Mouse (Mus musculus) gastrocnemius, adult 2 months (tissue): ENCODE measurements around the gene Hnrnpk. TPM values are rescaled to one million over a fixed set of nuclear protein-coding genes. Genes with fewer than 3 reads are reported as not detected.
"Not testable (repeated sequence)": the region's sequence is repeated elsewhere in the genome, so short reads cannot be mapped to it uniquely, and the experiment has no call there.

ENCODE experiments used
- DNase-seq: peaks from one replicate; pipeline ENCODE4 v3.0.0; 2022
- H3K27ac ChIP-seq: fragments of 200-600 bp; 2 replicates; pipeline ENCODE4 v1.8.1; 2022; ENCODE audit warnings: mild to moderate bottlenecking
- H3K4me3 ChIP-seq: fragments of 200-600 bp; 2 replicates; pipeline ENCODE4 v1.8.1; 2022; ENCODE audit warnings: mild to moderate bottlenecking, moderate library complexity
- CTCF ChIP-seq: fragments of 200-600 bp; IDR thresholded peaks from 2 replicates; pipeline ENCODE4 v1.8.1; 2022; ENCODE audit warnings: antibody characterized with exemption, mild to moderate bottlenecking, moderate library complexity
- intact Hi-C: fragments of 180-260 bp; cut with DNase I; formaldehyde crosslinking; loops from one replicate; pipeline ENCODE4 v1.15.1; 2025
- total RNA-seq, 2 experiments: library from RNA; stranded (reverse); gene quantifications; 2 replicates each; pipeline ENCODE4 v1.2.3; 2021

Gene Hnrnpk
- total RNA-seq, 2 experiments from 2014 or later = 239 to 294 TPM

DNA sequence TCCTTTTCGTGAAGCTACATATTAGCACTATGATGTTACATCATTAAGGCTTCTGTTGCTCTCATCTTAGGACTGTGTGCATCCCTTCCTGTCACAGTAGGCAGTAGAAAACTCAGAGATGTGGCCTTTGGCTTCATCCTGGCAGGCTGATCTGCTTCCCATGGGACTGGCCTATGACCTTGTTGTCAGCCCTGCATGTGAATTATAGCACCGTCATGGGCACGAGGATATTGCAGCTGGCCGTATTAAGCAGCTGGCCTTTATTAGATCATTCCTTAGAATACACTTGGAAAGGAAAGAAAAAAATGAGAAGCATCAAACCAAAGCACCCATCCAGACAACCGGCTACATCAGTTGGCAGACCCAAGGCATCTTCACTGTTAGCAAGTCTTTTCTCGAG, 12.2 kb upstream of the Hnrnpk start:
- Histone ChIP-seq H3K27ac (peak overlapping the region; percentile 77), H3K4me3 (peak overlapping the region; percentile 51)
- intact Hi-C loops = loop anchor here (5.0 kb wide), 1 partner anchor 127 kb away; no protein-coding TSS in a partner anchor
- DNase-seq = peak; percentile 36
- TF ChIP-seq CTCF = no peak

DNA sequence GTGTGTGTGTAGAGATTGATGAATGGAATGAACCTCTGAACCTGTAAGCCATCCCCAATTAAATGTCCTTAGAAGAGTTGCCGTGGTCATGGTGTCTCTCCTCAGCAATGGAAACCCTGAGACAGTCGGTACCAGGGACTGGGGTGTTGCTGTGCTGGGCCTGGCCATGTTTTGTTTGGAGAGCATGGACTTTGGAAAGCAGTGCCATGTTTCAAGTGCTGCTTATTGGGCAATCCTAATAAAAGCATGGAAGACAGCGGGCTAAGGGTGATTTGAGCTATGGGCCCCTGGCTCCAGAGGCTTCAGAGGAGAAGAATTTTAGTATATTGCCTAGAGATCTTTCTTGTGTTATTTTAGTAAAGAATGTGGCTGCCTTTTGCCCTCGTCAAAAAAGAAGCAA, 7.9 kb upstream of the Hnrnpk start:
- Histone ChIP-seq H3K27ac (no peak overlapping the region), H3K4me3 (no peak overlapping the region)
- TF ChIP-seq CTCF = no peak
- intact Hi-C loops = no loop called here
- DNase-seq = no peak

DNA sequence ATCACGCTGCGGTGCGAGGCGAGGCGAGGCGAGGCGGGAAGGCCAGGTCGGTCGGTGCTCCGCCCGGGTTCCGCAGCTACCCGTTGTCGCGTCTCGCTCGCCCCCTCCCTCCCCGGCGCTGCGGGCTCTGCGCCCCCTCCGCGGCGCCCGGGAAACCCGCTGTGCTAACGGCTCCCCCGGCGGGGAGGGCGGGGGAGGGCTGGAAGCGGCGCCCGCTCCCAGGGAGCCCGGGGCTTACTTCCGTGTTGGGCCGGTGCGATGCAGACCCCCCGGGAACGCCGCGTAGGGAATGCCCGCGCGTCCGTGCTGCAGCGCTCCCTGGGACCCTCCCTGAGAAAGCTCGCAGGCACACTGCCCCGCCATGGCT, 416 bp downstream of the Hnrnpk start:
- peak overlapping the region; percentile 95 for H3K27ac ChIP-seq
- H3K4me3 ChIP-seq = peak overlapping the region; percentile 100
- no peak for TF ChIP-seq CTCF
- DNase-seq = peak; percentile 93
- intact Hi-C loops = loop anchor here (5.0 kb wide), 1 partner anchor 140 kb away; no protein-coding TSS in a partner anchor

DNA sequence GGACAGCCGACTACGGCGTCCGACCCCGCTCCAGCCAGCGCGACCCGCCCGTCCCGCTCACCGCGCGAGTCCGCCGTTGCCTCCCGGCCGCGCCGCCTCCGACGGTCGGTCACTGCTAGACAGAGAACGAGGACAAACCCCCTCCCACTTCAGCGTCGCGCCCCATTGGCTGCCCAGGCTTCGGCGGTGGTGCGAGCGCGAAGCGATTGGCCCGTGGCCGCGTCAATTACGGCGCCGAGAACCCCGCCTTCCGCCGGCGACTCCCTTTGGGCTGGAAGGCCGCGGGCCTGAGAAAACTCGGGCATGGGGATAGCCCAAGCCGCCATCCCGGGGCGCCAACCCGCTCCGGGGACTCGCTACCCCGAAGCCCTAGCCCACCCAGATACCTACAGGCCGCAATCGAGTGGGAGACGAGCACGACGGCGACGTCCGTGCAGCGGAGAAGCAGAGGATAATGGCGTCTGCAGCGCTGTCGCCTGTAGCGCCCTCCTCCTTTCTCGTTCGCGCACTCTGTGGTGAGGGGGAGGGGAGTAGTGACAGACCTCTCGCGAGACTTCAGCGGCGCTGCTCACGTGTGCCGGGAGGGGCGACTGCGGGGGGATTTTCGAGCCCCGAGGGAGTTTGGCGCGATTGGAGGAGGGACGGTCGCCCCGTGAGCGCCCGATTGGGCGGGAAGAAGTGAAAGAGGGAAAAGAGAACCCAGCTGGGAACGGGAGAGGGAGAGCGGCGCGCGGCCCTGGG, 970 bp downstream of the Hnrnpk start, which contains the start of gene Rmi1:
Gene Rmi1 (plus strand): TSS at position 246 of the 741 bp plus-strand sequence.
- peak; percentile 27; the same call in 1 of the 2 replicates for TF ChIP-seq CTCF
- peak within 1 kb of the TSS; percentile 95 for H3K27ac ChIP-seq
- peak; percentile 99 for DNase-seq
- intact Hi-C loops = loop anchor here (5.0 kb wide), 1 partner anchor 140 kb away; no protein-coding TSS in a partner anchor
- peak within 1 kb of the TSS; percentile 100 for H3K4me3 ChIP-seq

DNA sequence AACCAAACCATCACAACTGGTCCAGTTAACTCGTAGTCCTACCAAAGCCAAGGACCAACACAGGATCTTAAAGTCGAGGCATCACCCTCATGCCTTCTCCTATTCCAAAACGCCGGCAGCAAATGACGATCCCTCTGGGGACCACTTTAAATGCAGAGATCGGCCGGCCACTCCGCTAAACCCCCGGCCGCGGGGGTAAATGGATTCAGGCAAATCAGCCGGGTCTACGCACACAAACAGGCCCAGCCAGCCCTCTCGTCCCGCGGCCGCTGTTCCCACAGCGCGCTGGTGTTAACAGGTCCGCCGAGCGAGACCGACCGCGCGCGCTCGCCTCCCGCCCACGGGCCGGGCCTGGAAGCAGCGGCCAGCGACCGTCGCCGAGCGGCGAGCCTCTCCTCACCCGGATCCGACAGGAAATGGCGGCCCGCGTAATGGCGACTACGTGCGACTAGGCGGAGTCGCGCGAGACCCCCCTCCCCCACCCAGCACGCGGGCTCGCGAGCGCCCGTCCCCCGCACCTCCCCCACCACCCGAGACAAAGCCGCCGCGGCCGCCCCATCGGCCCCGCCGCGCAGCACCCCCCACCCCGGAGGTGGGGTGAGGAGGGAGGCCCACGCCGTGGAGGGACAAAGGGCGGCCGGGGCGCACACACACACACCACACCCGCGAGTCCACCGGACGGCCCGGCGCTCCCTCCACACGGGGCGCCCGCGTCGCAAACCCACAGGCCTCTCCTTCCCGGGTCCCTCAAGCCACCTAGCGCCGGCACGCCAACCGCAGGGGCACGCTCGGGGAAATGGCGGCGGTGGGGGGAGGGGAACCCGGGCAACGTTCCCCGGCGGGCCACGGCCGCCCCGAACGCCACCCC, 1.8 kb downstream of the Hnrnpk start:
- peak; percentile 85 for DNase-seq
- TF ChIP-seq CTCF = peak; percentile 22; the same call in 1 of the 2 replicates
- intact Hi-C loops = loop anchor here (5.0 kb wide), 1 partner anchor 141 kb away; no protein-coding TSS in a partner anchor
- Histone ChIP-seq H3K27ac (peak overlapping the region; percentile 95), H3K4me3 (peak overlapping the region; percentile 100)

DNA sequence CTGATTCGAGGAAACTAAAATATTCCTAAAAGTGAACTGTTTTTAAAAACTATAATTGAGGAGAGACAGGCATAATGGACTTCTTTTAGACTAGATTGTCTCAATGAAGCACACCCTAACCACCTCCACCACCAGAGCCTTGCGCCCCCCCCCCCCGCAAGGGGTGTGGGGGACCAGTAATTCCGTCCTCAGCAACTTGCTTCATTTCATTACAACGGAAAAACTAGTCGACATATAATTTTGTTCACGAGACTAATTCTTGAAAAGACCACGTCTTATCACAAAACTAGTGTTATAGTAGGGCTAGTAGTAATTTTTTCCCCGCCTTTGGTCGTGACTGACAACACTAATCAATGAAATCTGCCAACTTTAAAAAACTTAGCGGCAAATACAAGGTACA, 2.6 kb downstream of the Hnrnpk start:
- peak overlapping the region; percentile 95 for H3K27ac ChIP-seq
- intact Hi-C loops = loop anchor here (5.0 kb wide), 1 partner anchor 142 kb away; no protein-coding TSS in a partner anchor
- no peak for TF ChIP-seq CTCF
- DNase-seq = no peak
- H3K4me3 ChIP-seq = peak overlapping the region; percentile 100

DNA sequence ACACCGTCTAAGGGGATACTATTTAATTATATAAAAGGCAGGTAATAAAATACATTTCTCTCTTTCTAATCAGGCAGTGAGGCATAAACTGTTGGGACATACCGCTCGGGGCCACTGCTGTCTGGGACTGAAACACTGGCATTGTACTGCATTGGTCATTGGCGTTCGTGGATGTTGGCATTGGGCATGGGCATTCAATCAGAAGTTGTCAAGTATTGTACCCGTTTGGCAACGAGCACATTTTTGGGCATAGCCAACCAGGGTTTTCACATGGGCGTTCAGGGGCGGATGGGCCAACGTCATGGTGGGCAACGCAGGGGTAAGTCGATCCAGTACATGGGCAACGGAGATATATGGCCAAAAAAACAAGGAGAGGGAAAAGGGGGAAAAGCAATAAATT, 5.5 kb downstream of the Hnrnpk start:
- TF ChIP-seq CTCF = no peak
- Histone ChIP-seq H3K27ac (no peak overlapping the region), H3K4me3 (no peak overlapping the region)
- intact Hi-C loops = no loop called here
- no peak for DNase-seq

DNA sequence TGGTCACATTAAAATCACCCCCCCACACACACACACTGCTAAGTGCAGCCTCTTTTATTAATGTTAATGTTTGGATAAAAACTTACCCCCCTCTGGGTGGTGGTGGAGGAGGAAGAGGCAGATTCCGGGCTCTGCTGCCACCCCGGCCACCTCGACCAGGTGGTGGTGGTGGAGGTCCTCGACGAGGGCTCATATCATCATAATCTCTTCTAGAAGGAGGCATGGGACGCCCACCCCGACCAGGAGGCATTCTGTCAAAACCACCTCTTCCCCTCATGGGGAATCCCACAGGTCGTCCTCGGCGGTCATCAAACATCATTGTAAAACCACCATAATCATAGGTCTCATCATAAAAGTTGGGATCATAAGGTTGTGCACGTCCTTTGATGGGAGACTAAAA, 8.8 kb downstream of the Hnrnpk start:
- DNase-seq, H3K4me3 ChIP-seq, intact Hi-C loops, H3K27ac ChIP-seq: not testable (repeated sequence)

DNA sequence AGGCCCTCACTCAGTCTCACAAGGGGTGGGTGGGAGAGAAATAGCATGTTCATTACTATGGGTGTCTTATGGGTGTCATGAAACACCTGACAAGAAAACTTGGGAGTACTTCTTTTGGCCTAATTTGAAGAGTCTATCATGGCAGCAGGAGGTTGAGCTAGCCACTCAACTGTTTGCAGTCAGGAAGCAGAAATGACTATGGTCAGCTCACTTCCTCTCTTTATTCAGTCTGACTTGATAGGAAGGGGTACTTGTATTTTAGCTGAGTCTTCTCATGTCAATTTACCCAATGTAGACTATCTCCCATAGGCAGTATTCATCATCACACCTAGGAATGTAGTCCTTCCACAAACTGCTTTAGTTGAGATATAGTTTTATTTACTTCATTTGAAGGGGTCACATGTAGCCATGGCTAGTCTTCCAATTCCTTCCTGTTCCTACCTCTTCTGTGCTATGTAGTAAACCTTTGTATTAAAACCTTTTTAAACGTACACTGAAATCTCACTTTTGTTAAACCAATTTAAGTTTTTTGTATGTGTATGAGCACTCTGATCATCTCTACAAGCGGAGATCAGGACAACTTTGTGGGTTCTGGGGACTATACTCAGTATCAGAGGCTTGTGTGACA, 13.7 kb downstream of the Hnrnpk start:
- intact Hi-C loops = loop anchor here (10.0 kb wide), 2 partner anchors 235 to 265 kb away; partner anchors contain the start of genes Hnrnpa0 and Idnk
- no peak for DNase-seq
- Histone ChIP-seq H3K27ac (no peak overlapping the region), H3K4me3 (no peak overlapping the region)
- TF ChIP-seq CTCF = no peak

DNA sequence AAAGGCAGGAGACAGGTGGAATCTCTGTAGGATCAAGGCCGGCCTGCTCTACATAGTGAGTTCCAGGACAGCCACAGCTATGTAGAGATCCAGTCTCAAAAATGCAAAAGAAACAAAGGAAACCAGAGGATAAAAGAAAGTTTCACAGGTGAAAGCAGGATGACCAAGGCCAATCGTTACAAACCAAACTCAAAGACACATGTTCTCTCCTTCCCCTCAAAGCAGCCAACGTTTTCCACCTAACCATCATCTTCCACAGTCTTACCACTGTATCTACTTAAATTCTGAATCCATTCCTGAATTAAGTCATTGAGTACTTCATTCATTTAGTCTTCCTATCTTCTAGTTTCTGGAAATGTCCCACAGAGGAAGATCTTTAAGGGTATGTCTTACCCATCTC, 14.8 kb downstream of the Hnrnpk start:
- Histone ChIP-seq H3K4me3 (no peak overlapping the region), H3K27ac (peak overlapping the region; percentile 12; the same call in 1 of the 2 replicates)
- TF ChIP-seq CTCF = no peak
- intact Hi-C loops = loop anchor here (10.0 kb wide), 2 partner anchors 234 to 264 kb away; partner anchors contain the start of genes Hnrnpa0 and Idnk
- no peak for DNase-seq

DNA sequence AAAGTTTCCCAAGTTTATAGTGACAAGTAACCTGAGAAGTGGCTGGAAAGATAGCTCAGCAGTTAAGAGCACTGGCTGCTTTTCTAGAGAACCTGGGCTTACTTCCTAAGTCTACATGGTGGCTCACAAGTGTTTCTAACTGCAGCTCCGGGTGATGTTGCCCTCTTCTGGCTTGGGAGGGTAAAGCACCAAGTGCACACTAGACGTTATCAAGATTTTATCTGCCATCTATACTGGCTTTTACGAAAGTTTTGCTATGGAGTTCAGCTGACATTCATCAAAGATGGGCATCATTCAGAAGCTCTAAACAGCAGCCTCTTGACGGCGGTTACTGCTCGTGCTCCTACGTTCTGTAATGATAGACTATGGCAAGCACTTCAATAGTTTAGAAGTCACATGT, 15.2 kb downstream of the Hnrnpk start:
- DNase-seq = peak; percentile 77
- H3K27ac ChIP-seq = peak overlapping the region; percentile 12; the same call in 1 of the 2 replicates
- TF ChIP-seq CTCF = peak; percentile 88
- intact Hi-C loops = loop anchor here (10.0 kb wide), 2 partner anchors 233 to 263 kb away; partner anchors contain the start of genes Hnrnpa0 and Idnk
- no peak overlapping the region for H3K4me3 ChIP-seq

DNA sequence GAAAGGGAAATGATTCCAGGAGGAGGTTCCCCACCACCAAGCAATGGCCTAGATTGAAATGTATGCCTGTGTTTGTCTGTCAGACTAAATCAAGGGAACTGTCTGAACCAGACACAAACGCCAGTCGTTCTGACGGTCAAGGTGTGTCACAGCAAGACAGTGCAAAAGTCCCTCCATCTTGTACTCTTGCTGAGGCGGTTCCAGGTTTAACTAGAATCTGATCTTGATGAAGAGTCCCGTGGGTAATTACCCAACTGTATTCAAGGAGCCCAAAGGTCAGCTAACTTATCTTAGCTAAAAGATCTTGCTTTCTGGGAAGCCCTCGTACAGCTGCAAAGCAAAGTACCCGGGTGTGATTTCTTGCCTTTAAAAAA, 17.6 kb downstream of the Hnrnpk start:
- Histone ChIP-seq H3K27ac (peak overlapping the region; percentile 86), H3K4me3 (peak overlapping the region; percentile 98)
- intact Hi-C loops = loop anchor here (2.0 to 10.0 kb wide), 3 partner anchors 97 to 261 kb away; partner anchors contain the start of genes Hnrnpa0 and Idnk
- DNase-seq = no peak
- TF ChIP-seq CTCF = no peak
